Mouse (Mus musculus): Measurements from ENCODE around the gene Srbd1.

- TF ChIP-seq CTCF (IDR thresholded peaks at IDR 0.05; ENCODE audit: insufficient read depth, low read depth, low read length) (no peak), POLR2A (IDR thresholded peaks at IDR 0.05; ENCODE audit: insufficient read depth, low read depth, low read length) (no peak)
Measured at GRCm38 (mm10) chr17:86011849-86012248, 133.1 kb downstream of the Srbd1 start.
